Mouse (Mus musculus) Patski (cell line): Measurements from ENCODE around the gene Pemt. TPM values are rescaled to one million over a fixed set of nuclear protein-coding genes. Genes with fewer than 3 reads are reported as not detected.

Experiments used
- ATAC-seq: fragments of 100-300 bp; one replicate; pipeline ENCODE4 v1.8.0; 2021
- CTCF ChIA-PET: fragments of 350-600 bp; sonication (Branson Sonifier 250); formaldehyde crosslinking; loops from one replicate; lab custom pipeline; 2022; ENCODE audit warnings: inconsistent platforms; lab: Charles Lee
- POLR2A ChIA-PET: fragments of 350-600 bp; sonication (Branson Sonifier 250); formaldehyde crosslinking; loops from one replicate; lab custom pipeline; 2022; ENCODE audit warnings: antibody characterized with exemption, inconsistent platforms; lab: Charles Lee
- DNase-seq: peaks from one replicate; pipeline ENCODE4 v3.0.0-alpha.2; 2011; ENCODE audit warnings: low read depth, low spot score
- H3K27me3 ChIP-seq: fragments of 371-371 bp; one replicate; pipeline ENCODE4 v1.5.1; 2021
- CTCF ChIP-seq: fragments of 100-300 bp; IDR thresholded peaks from one replicate; pipeline ENCODE4 v1.5.1; 2021
- in situ Hi-C: fragments of 300-500 bp; cut with MboI; formaldehyde crosslinking; loops from 3 replicates; pipeline ENCODE4 v1.11.1; 2018; ENCODE audit warnings: low pct_unique_long_range_greater_than_20kb, mixed read lengths
- polyA plus RNA-seq: library from polyadenylated mRNA; unstranded; gene quantifications from one replicate; pipeline ENCODE4 v1.2.3, GENCODE M21; 2021

Pemt gene
- polyA plus RNA-seq, 1 experiment from 2014 or later, result 6.9 TPM

- in situ Hi-C loops, result no loop called here
- DNase-seq (no peak), ATAC-seq (no peak)
- H3K27me3 ChIP-seq, result no peaks in the 10 kb centered on the region
- POLR2A ChIA-PET, result no interaction called here
- CTCF ChIA-PET, result no interaction called here
- TF ChIP-seq CTCF, result no peak
Measured at GRCm38 (mm10) chr11:59939821-59940220, 106.5 kb downstream of the Pemt start.

DNA sequence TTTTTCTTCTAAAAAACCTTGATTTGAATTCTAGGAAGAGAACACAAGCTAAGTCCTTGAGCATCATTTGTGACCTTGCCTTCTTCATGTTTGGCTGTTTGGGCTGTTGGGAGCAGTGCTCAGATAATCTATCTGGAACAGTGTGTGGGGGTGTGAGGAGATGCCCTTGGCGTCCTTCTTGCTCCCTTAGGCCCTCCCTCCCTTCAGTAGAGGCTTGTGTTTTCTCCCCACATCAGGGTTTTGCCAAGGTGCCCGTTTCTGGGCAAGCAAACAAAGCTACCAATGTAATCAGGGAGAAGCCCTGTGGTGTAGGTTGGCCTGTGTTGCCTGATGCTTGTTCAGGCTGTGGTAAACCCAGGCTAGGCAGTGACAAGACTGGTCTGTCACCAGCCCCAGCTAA is 108.7 kb downstream of the Pemt start:
- peaks cover 5% of the 10 kb centered on the region for H3K27me3 ChIP-seq
- DNase-seq (no peak), ATAC-seq (no peak)
- CTCF ChIA-PET, result no interaction called here
- POLR2A ChIA-PET, result no interaction called here
- TF ChIP-seq CTCF, result no peak
- in situ Hi-C loops, result no loop called here

GRCm38 (mm10) chr11:59937023-59937422 is 109.3 kb downstream of the Pemt start:
- in situ Hi-C loops, result no loop called here
- no peak for ATAC-seq
- POLR2A ChIA-PET, result no interaction called here

GRCm38 (mm10) chr11:59933943-59934342 is 112.3 kb downstream of the Pemt start:
- CTCF ChIA-PET, result interaction anchor here (0.5 kb wide), 1 partner anchor 9 kb away, joined by 3 read pairs; no protein-coding TSS in a partner anchor
- no peak for TF ChIP-seq CTCF
- ATAC-seq (no peak), DNase-seq (no peak)
- in situ Hi-C loops, result no loop called here
- POLR2A ChIA-PET, result interaction anchor here (0.7 to 1.1 kb wide), 2 partner anchors 70 to 129 kb away, joined by 3 to 4 read pairs; no protein-coding TSS in a partner anchor
- peaks cover 21% of the 10 kb centered on the region for H3K27me3 ChIP-seq

More at GRCm38 (mm10) chr11:59937023-59937422, 109.3 kb downstream of the Pemt start:
- no peak for TF ChIP-seq CTCF
- CTCF ChIA-PET, result no interaction called here
- peaks cover 10% of the 10 kb centered on the region for H3K27me3 ChIP-seq
- DNase-seq, result no peak

DNA sequence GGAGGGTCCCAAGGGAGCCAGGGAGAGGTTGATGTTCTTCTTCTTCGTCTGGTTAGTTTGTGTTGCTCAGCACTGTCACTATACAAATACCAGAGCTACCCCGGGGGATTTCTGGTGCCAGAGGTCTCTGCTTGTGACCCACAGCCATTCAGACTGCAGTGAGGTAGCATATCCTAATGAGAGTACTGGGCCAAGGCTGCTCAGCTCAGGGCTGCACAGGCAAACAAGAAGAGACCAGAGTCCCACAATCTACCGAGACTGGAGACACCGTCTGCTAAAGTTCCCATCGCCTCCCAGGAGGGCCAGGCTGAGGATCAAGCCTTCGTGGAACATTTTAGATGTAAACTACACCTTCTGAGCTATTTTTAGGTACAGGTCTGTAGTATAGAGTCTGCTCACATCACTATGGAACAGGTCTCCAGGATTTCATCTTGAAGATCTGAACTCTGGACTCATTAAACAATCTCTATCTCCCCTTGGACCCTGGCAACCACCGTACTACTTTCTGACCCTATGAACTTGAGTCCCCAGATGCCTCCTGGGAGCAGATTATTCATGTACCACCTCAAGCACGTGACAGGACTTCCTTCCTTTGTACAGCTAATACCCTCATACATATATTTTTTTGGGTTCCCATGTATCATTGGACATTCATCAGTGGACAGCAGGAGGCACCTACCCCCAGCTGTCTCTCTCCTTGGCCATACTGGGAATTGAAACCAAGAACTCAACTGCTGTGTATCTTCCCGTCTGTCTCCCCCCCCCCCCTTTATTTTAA is 113.5 kb downstream of the Pemt start:
- ChIA-PET CTCF (interaction anchor here (0.7 to 1.5 kb wide), 2 partner anchors 19 to 364 kb away, joined by 3 read pairs; no protein-coding TSS in a partner anchor), POLR2A (interaction anchor here (0.6 kb wide), 1 partner anchor 44 kb away, joined by 4 read pairs; no protein-coding TSS in a partner anchor)
- ATAC-seq, result no peak
- TF ChIP-seq CTCF, result no peak
- peaks cover 21% of the 10 kb centered on the region for H3K27me3 ChIP-seq
- in situ Hi-C loops, result no loop called here
- DNase-seq, result no peak

DNA sequence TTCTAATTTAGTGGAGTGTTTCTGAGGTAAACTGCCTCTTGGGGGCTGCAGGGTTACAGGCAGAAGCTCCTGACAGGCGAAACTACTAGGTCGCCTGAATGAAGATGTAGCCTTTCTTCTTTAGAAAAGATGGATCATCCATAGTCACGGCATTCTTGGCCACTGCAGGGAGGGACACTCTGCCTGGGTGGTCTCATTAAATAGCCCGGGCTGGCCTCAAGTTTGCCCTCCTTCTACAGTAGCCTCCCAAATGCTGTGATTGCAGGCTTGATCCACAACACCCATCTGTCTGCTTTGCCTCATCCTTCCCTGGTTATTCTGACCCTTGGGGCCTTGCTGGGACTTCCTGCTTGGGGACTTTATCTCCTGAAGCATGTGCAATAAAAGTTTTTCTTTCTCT is 116.3 kb downstream of the Pemt start:
- in situ Hi-C loops, result no loop called here
- peaks cover 21% of the 10 kb centered on the region for H3K27me3 ChIP-seq
- POLR2A ChIA-PET, result no interaction called here

GRCm38 (mm10) chr11:59921265-59921664 is 125.0 kb downstream of the Pemt start:
- in situ Hi-C loops, result no loop called here
- ChIA-PET CTCF (interaction anchor here (1.3 kb wide), 1 partner anchor 14 kb away, joined by 3 read pairs; no protein-coding TSS in a partner anchor), POLR2A (no interaction called here)
- H3K27me3 ChIP-seq, result no peaks in the 10 kb centered on the region
- ATAC-seq (no peak), DNase-seq (no peak)
- TF ChIP-seq CTCF, result no peak

More for the DNA sequence above, 116.3 kb downstream of the Pemt start:
- CTCF ChIA-PET, result no interaction called here
- ATAC-seq (no peak), DNase-seq (no peak)
- no peak for TF ChIP-seq CTCF

Other genes with a start within 250 kb of the Pemt start
- gene Flcn, start 236.5 kb downstream of the Pemt start, polyA plus RNA-seq, result 41.3 TPM
- 24.8 TPM for gene Nt5m, start 207.0 kb downstream of the Pemt start, polyA plus RNA-seq
- 109 TPM for gene Cops3, start 206.7 kb downstream of the Pemt start, polyA plus RNA-seq
- gene Med9, start 98.3 kb downstream of the Pemt start, polyA plus RNA-seq, result 30.4 TPM
- 1.9 TPM for gene Rasd1, start 81.5 kb downstream of the Pemt start, polyA plus RNA-seq
- 40.3 TPM for gene Rai1, start 58.5 kb upstream of the Pemt start, polyA plus RNA-seq
- gene Srebf1, start 176.1 kb upstream of the Pemt start, polyA plus RNA-seq, result 65.4 TPM